Mouse (Mus musculus) layer of hippocampus, adult 9-10 months (tissue): ENCODE data around the gene Grb7.

Experiments
- DNase-seq: peaks from one replicate; pipeline ENCODE4 v3.0.0; 2022; ENCODE audit warnings: low spot score

Grb7 gene

DNA sequence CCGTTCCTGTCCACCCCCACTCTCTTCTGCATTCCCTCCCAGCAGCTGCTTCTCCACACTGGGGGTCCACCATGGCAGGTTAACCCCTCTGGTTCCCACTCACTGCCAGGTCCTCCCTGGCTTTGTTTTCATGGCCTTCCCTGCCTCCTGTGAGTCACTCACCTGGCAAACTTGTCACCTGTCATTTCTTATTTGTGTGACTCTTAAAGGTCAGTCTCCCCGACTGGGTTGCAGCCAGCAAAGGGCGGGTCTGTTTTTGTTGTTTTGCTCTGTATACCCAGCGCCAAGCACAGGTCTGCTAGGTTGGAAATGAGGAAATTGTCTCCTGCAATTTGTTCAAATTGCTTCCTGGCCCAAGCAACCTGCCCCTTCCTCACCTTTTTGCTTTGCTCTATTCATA lies 515 bp upstream of the Grb7 start:
- DNase-seq = no peak

- no peak for DNase-seq
Observed at GRCm38 (mm10) chr11:98446562-98447474, 624 bp downstream of the Grb7 start.

DNA sequence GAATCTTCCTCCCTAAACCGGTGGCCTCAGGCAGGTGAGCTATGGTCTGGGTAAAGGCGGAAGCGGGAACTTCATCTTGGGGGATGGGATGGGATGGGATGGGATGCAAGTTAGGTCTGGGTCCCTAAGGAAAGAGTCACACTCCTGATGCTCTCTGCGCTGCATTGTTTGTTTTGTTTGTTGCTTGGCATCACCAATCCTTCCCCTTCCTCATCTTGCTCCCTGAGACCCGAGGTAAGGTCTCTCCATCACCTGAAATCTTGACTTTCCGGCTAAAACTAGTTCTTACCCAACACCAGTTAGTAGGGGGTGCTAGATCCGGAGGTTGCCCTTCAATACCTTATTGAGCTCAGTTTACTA lies 1.3 kb downstream of the Grb7 start:
- DNase-seq = no peak

- DNase-seq = no peak
Observed at GRCm38 (mm10) chr11:98448191-98448790, 2.1 kb downstream of the Grb7 start.

DNA sequence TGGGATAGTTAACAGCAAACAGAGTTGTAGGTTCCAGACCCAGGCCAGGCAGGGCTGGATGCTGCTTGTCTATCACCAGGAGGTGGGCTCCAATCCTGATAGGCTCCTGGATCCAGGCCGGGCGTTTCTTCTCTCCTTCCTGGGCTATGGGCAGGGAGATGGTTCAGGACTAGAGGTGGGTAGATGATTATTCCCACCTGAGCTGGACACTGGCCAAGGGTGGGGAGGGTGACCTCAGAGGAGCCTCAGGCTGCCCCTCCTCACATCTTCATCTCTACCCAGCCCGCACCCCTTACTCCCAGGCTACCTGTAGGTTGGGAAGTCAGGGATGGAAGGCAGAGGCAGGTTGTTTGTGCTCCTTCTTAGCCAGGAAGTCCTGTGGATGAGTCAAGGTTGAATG lies 3.2 kb downstream of the Grb7 start:
- no peak for DNase-seq

- DNase-seq = no peak
Observed at GRCm38 (mm10) chr11:98449921-98450771, 4.0 kb downstream of the Grb7 start.

DNA sequence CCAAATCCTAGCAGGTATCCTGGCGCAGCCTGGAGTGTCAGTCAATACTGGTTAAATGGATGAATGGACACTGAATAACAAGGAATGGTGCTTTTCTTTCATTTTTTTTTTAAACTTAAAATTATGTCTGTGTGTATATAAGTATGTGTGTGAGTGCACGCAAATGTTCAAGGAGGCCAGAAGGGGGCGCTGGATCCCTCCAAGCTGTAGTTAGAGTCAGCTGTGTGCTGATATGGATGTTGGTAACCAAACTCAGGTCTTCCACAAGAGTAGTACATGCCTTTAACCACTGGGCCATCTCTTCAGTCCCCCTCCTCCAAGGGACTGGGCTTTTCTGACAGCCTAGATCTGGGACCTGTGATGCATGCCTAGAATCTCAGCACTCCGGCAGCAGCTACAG lies 9.3 kb downstream of the Grb7 start:
- no peak for DNase-seq

- no peak for DNase-seq
Observed at GRCm38 (mm10) chr11:98456545-98456944, 10.4 kb downstream of the Grb7 start.

DNA sequence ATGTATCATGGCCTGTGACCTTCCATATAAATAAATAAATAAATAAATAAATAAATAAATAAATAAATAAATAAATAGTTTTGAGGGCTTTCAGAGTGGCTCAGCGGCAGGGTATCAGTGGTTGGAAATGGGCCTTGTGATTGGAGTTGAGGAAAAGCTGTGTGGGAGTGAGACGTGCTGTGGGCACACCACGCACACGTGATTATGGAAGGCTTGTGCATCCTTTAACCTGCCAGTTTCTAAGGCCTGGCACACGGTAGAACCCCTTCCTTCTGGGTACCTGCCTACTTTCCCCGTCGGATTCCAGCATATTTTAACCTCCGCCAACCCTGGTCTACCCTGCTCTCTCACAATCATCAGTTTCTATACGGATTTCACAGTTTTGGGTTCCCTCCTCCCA lies 10.8 kb downstream of the Grb7 start:
- DNase-seq = no peak

- peak; percentile 31 for DNase-seq
Observed at GRCm38 (mm10) chr11:98457367-98458120, 11.3 kb downstream of the Grb7 start.

DNA sequence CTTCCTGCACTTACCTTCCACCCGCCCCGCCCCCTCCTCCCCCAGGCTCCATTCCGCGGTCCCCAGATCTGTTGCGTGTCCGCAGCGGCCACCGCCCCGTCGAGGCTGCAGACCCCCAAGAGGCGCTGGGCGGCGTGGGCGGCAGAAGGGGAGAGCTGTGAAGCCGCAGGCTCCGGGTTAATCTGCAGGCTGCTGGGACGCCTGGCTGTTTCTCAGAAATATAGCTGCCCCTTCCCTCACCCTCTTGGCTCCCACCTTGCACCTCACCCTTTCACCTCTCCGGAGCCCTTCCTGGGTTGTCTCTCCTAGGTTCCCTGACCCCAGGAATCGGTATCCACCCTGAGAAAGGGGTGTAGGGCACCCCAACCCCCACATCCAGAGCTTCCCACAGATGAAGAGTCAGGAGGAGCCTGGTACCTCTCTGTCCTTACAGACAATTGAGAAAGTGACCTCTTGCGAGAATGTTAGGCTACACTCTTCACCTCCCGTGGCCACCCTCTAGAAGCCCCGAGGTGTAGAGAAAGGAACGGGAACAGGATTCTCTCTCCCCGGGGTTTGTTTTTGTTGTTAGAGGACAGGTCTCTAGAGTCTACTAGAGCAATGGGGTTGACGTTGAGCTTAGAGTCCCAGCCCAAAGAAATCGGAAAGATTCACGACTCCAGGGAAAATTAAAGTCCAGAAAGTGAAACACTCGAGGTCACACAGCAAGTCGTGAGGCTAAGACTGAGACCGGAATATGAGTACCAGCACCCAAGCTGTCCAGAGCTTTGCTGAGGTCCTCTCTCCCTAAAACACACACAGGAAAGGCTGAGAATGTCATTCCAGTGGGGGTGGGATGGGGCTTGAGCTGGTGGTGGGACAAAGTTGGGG lies 12.2 kb downstream of the Grb7 start:
- DNase-seq = no peak

GRCm38 (mm10) chr11:98459071-98459741 lies 13.0 kb downstream of the Grb7 start:
- no peak for DNase-seq

DNA sequence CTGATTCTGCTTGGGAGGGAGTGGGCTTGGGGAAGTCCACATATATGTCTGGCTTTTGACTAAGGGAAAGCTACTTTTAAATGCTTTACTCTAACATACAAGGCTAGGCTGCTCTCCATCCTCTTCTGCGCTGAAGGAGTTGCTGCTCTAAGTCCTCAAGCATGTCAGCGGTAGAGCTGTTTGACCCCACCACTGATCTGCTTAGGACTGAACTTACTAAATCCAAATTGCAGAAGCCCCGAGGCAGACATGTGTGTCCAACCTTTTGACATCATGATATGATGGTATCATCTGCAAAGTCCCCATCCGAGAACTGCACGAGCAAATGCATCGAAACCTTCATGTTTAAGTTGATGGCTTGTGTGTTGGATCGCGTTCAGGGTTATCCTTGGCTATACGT lies 13.7 kb downstream of the Grb7 start:
- DNase-seq = no peak

DNA sequence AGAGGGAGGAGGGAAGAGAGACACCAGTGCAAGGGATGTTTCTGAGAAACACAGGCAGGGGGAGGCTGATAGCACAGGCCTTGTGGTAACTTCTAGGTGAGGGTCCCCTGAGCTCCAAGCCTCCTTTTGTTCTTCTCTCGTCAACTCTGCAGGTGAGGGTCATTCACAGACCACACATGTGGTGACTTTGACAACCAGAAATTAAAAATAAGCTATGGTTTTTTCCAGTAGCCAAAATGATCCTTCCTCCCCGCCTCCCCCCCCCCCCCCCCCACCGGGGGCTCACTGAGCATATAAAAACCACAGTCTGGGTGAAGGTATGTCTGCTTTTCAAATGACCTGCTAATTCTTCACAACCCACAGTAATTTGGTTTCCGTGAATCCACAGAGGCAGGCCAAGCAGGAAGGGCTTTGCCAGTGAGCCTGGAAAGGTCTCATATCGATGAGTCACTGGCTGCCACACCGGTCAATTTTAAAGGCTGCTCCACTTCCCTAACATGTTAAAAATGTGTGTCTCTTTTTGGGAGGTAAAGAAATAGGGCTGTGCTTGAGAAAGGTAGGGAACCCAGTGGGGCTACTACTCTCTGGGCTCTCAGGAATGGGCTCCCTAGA lies 15.0 kb downstream of the Grb7 start:
- DNase-seq = no peak

GRCm38 (mm10) chr11:98462255-98462654 lies 16.1 kb downstream of the Grb7 start:
- DNase-seq = no peak

DNA sequence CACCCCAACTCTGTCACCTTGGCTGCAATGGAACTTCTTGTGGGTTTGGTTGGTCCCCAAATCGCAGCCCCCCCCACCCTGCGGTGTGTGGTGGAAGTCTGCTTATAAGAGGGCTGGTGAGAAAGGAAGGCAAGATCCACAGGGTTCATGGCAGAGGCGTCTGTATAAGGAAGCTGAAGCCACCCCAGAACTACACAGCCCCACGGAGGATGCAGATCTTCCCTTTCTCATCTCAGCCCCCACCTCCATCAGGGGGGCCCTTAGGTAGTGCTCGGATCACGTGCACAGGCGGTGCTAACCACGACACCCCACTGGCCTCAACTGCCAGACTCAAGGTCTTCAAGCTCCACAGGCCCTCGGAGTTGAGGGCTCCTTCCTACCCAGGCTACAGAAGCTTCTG lies 17.7 kb downstream of the Grb7 start:
- no peak for DNase-seq

DNA sequence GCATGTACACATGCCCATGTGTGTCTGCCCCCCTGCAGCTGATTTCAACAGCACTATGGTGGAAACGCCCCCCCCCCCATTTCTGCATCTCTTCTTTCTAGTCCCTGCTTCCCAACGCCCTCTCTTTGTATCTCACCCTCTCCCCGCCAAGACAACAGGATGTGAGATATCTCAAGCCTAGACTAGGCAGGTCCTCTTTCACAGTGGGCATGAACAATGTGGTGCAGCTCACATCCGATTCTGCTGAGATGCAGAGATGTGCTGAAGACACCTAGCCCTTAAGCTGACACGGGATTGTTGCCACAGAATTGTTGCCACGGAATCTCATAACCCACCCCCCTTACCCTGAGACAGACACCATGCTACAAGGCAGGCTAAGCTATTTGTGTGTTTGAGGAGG lies 18.3 kb downstream of the Grb7 start:
- DNase-seq = no peak

GRCm38 (mm10) chr11:98469761-98470714 lies 23.8 kb downstream of the Grb7 start:
- no peak for DNase-seq

GRCm38 (mm10) chr11:98470795-98471194 lies 24.6 kb downstream of the Grb7 start:
- DNase-seq = no peak
